Mouse (Mus musculus) stomach, embryonic 16.5 days (tissue): ENCODE measurements at regions not wholly inside any gene's neighbourhood (a gene's known extent, or its start where the extent isn't known, plus 50 kb on each side); places are given as distances from the start of the nearest gene placed in this dataset.
"Not testable (repeated sequence)": the region's sequence is repeated elsewhere in the genome, so short reads cannot be mapped to it uniquely, and the experiment has no call there.

ENCODE experiments used
- ATAC-seq: fragments of 200-750 bp; cut with Nextera tagmentation; 2 replicates; pipeline ENCODE4 v1.8.0; 2017; ENCODE audit warnings: moderate number of reproducible peaks, moderate TSS enrichment; ENCODE audit not compliant: insufficient read depth, low FRiP score
- H3K27ac ChIP-seq: fragments of 300-500 bp; sonication (generic); 2 replicates; pipeline ENCODE4 v1.5.1; 2014; ENCODE audit warnings: low read length
- H3K27me3 ChIP-seq: fragments of 300-500 bp; sonication (generic); 2 replicates; pipeline ENCODE4 v1.6.1; 2014; ENCODE audit warnings: low read length, control low read depth, mixed read lengths; ENCODE audit not compliant: control insufficient read depth, insufficient read depth
- H3K36me3 ChIP-seq: fragments of 300-500 bp; sonication (generic); 2 replicates; pipeline ENCODE4 v1.6.1; 2014; ENCODE audit warnings: low read length; ENCODE audit not compliant: control insufficient read depth, insufficient read depth
- H3K4me1 ChIP-seq: fragments of 300-500 bp; sonication (generic); 2 replicates; pipeline ENCODE4 v1.6.1; 2014; ENCODE audit warnings: low read length, control low read depth, mixed read lengths; ENCODE audit not compliant: control insufficient read depth, insufficient read depth
- H3K4me2 ChIP-seq: fragments of 300-500 bp; sonication (generic); 2 replicates; pipeline ENCODE4 v1.6.1; 2014; ENCODE audit warnings: low read depth, low read length, mixed read lengths
- H3K4me3 ChIP-seq: fragments of 300-500 bp; sonication (generic); replicated peaks from 2 replicates; pipeline ENCODE4 v1.5.1; 2014; ENCODE audit warnings: mild to moderate bottlenecking, low read length
- H3K9ac ChIP-seq: fragments of 300-500 bp; sonication (generic); 2 replicates; pipeline ENCODE4 v1.6.1; 2014; ENCODE audit warnings: low read length
- H3K9me3 ChIP-seq: fragments of 300-500 bp; sonication (generic); replicated peaks from 2 replicates; pipeline ENCODE4 v1.6.1; 2016; ENCODE audit warnings: low read length, control low read depth; ENCODE audit not compliant: control insufficient read depth
- WGBS: fragments of 180-500 bp; shearing (Covaris S2); extraction: QIAGEN DNeasy Blood & Tissue Kit; methylation state at CpG from one replicate; pipeline ENCODE4 v1.1.7; 2014; 5-methylcytosine and 5-hydroxymethylcytosine counted together

DNA sequence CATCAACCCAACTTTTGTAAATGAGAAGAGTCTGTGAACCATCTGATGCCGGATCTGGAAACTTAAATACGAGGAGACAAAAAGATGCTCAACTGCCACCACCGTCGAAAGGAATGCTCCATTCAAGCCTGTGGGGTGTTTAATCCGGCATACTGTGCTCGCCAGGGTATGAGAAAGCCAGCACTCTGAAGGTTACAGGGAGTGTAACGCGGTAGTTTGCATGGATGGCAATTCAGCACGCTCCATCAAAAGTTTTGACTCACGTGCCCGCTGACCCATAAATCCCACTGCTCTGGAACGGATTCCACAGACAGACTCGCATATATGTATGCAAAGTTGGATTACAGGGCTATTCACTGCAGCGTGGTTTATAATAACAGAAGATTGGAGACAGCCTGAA lies 84.0 kb upstream of the Top1 start:
- Histone ChIP-seq H3K9me3 (no peaks in the 10 kb centered on the region), H3K27me3 (no peaks in the 10 kb centered on the region), H3K9ac (no peak overlapping the region), H3K27ac (no peak overlapping the region), H3K4me3 (no peak overlapping the region), H3K36me3 (no peaks in the 10 kb centered on the region), H3K4me1 (no peaks in the 10 kb centered on the region), H3K4me2 (no peak overlapping the region)
- ATAC-seq, result no peak
- WGBS, result 58% methylated on average over 14 of the region's 14 CpGs

DNA sequence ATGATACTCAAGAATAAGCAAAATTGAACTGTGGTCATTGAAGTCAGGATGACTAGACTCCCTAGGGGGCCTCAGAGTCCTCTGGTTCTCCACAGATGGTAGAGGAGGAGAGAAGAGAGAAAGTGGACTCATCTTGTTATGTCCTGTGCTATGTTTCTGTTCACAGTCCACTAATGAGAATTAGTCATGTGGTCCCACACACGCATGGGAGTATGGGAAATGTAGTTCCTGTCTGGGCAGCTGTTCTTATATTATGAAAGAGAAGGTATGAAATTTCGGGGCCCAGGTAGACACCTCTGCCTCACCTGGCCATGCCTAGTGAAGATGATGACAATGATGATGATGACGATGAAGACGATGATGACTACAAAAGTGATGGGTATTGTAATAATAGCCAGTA lies 77.9 kb upstream of the Top1 start:
- no peaks in the 10 kb centered on the region for H3K4me1 ChIP-seq
- H3K27me3 ChIP-seq, result no peaks in the 10 kb centered on the region
- 93% methylated on average over 4 of the region's 4 CpGs for whole genome bisulfite sequencing
- no peaks in the 10 kb centered on the region for H3K36me3 ChIP-seq
- H3K27ac ChIP-seq, result no peak overlapping the region
- no peaks in the 10 kb centered on the region for H3K9me3 ChIP-seq
- no peak overlapping the region for H3K4me3 ChIP-seq
- H3K4me2 ChIP-seq, result no peak overlapping the region
- no peak for ATAC-seq
- no peak overlapping the region for H3K9ac ChIP-seq

DNA sequence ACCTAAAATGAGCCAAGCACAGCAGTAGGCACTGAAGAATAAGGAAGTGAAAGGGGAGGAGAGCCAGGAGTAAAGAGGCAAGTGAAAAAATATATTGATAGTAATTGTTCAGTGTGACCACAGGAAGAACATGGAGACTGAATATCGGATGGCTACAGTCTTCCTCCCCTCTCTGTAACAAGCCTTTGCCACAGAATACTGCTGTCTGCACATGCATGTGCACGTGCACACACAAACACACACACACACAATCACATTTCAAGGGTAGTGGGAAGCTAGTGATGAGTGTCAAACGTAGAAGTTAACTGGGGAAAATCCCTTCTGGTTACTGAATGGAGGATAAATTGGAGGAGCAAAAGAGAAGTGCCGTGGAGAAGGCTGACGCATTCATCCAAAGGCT lies 76.2 kb upstream of the Top1 start:
- 77% methylated on average over 5 of the region's 5 CpGs for WGBS
- ATAC-seq, result no peak
- Histone ChIP-seq H3K9me3 (no peaks in the 10 kb centered on the region), H3K4me1 (no peaks in the 10 kb centered on the region), H3K27ac (no peak overlapping the region), H3K36me3 (no peaks in the 10 kb centered on the region), H3K27me3 (no peaks in the 10 kb centered on the region), H3K4me2 (no peak overlapping the region), H3K4me3 (no peak overlapping the region), H3K9ac (no peak overlapping the region)

DNA sequence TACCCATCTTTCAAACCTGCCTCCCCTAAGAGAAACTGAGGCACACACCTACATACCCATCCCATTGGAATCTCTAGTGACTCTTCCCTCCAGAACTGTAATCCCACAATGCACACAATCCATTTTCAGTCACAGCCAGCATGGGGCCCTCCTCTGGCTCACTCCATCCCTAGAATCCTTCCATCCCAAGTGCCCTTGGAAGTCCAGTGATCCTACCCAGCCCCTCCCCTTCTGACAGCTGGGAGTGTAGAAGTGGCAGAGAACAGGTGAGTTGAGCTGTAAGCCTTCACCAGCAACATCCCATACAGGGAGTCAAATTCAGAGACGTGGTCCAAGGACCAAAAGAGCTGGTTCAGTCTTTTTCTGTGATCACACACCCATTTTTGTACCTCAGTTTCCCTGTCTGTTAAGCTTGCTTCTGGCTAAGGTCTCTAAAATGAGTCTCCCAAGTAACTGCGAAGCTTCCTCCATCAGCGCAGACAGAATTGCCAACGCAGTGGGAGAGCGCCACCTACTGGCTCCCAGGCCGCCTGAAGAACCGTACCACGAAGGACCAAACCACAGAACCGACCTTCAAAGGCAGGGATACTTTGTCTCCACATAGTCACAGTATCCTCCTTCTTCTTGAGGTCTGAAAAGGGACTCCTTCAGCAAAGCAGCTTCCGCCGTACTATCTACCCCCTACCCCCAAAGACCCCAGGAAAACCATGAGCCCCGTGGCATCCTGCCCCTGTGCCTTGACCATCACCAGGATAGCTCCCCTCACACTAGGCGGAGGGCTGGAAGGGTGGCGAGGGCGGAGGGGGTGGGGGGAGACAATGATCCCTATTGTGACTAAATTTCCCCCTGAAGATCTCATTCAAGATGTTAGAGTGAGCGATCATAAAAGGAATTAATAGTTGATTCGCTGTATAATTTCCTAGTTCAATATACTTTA lies 67.0 kb upstream of the Top1 start:
- no peaks in the 10 kb centered on the region for H3K9me3 ChIP-seq
- H3K4me1 ChIP-seq, result no peaks in the 10 kb centered on the region
- H3K4me2 ChIP-seq, result no peak overlapping the region
- no peak overlapping the region for H3K27ac ChIP-seq
- no peaks in the 10 kb centered on the region for H3K36me3 ChIP-seq
- H3K9ac ChIP-seq, result no peak overlapping the region
- H3K27me3 ChIP-seq, result peaks cover 10% of the 10 kb centered on the region
- peak; percentile 40; the same call in 1 of the 2 replicates for ATAC-seq
- no peak overlapping the region for H3K4me3 ChIP-seq
- WGBS, result 10% methylated on average over 17 of the region's 17 CpGs

DNA sequence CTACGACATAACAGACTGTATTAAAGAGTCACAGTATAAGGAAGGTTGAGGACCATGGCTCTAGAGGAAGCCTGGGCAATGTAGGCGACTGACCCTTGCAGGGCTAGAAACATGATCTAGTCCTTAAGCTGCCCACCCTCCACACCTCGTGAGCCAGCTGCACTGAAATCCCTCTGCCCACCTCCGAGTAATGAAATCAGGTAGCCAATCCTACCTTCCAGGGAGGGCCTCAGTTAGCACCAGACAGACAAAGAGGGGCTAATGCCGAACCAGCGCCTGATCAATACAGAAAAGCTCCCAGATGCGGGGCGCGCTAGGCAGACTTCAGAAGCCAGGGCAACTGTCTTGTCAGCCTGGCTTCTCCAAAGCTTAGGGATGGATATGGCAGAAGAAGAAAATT lies 65.4 kb upstream of the Top1 start:
- H3K4me3 ChIP-seq, result no peak overlapping the region
- ATAC-seq, result no peak
- no peaks in the 10 kb centered on the region for H3K4me1 ChIP-seq
- 32% methylated on average over 9 of the region's 9 CpGs for WGBS
- peaks cover 10% of the 10 kb centered on the region for H3K27me3 ChIP-seq
- H3K27ac ChIP-seq, result no peak overlapping the region
- no peaks in the 10 kb centered on the region for H3K9me3 ChIP-seq
- no peaks in the 10 kb centered on the region for H3K36me3 ChIP-seq
- H3K4me2 ChIP-seq, result no peak overlapping the region
- no peak overlapping the region for H3K9ac ChIP-seq

DNA sequence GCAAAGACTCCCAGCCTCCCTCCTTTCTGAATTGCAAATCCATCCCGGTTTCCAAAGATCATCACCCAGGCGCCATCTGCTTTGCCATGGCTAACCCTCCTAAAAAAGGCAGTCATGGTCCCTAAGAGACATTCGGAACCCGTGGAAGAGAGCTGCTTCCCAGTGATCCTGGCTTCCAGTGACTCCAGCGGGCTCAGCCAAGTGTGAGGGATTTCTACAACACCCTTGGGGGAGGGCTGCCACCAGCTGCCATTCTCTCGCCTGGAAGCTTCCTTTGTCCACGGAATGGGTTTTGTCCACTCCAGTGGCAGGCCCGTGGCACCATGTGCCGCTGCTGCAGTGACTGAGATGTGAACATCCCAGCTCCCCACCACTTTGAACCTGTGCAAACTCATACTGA lies 64.7 kb upstream of the Top1 start:
- no peak for ATAC-seq
- 12% methylated on average over 9 of the region's 9 CpGs for WGBS
- Histone ChIP-seq H3K9ac (no peak overlapping the region), H3K4me3 (no peak overlapping the region), H3K27ac (no peak overlapping the region), H3K36me3 (no peaks in the 10 kb centered on the region), H3K27me3 (peaks cover 10% of the 10 kb centered on the region), H3K9me3 (no peaks in the 10 kb centered on the region), H3K4me1 (no peaks in the 10 kb centered on the region), H3K4me2 (no peak overlapping the region)

DNA sequence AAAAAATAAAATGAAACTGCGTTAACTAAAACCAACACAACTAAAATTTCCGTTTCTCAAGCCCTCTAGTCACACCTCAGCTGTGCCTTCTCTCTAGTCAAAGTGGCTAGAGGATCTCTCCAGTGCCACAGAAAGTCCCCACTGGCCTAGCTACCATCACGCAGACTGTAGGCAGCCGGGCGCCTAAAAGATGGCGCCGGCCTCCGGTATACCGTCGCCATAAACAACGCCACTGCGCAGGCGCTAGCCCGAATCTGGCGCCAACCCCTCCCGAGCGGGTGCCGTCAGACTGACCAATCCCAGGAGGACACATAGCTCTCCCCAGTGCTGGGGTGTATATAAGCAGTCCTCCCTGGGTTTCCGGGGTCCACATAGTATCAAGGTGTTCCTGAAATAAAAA lies 62.7 kb upstream of the Top1 start:
- 95% methylated on average over 19 of the region's 19 CpGs for WGBS
- not testable (repeated sequence) for H3K4me1 ChIP-seq, H3K4me2 ChIP-seq, H3K27ac ChIP-seq, ATAC-seq, H3K9me3 ChIP-seq, H3K36me3 ChIP-seq, H3K9ac ChIP-seq, H3K4me3 ChIP-seq
- H3K27me3 ChIP-seq, result peaks cover 10% of the 10 kb centered on the region

DNA sequence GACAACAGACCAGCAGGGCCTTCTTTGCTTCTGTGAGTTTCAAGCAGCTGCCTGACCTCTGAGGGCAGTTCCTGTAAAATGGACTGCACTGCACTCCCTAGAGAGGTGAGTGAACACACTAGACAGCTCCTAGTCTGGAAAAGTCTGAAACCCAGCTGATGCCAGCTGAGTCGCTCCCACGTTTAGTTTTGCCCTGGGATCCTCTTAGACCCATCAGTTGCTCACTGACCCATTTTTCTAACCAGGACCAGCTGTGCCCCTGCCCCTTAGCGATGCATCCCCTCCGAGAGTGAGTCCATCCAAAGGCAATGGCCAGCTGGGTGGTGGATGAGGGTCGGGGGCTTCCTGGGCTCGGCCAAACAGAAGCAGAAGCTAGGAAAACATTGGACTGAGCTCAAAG lies 62.2 kb upstream of the Top1 start:
- Histone ChIP-seq H3K27ac (no peak overlapping the region), H3K9me3 (no peaks in the 10 kb centered on the region), H3K4me3 (no peak overlapping the region), H3K9ac (no peak overlapping the region), H3K4me1 (no peaks in the 10 kb centered on the region), H3K4me2 (no peak overlapping the region), H3K36me3 (no peaks in the 10 kb centered on the region), H3K27me3 (peaks cover 10% of the 10 kb centered on the region)
- no peak for ATAC-seq
- WGBS, result 74% methylated on average over 6 of the region's 6 CpGs

DNA sequence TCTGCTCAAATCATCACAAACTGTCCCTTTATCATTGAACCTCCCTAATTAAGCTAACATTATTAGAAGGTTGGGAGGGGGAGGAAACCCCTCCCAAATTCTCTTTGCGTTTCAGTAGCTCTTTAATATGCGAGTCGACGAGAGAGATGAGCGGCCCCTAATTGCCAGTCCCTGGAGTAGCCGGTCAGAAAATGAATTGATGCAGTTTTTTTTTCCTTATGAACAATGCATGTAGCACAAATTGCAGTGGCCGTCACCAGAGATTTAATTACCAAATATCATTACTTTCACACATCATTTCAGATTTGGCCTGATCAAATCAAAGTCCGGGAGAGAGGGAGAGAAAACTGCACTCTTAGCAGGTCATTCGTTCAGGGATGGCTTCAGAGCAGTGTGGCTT lies 61.1 kb upstream of the Top1 start:
- no peaks in the 10 kb centered on the region for H3K36me3 ChIP-seq
- no peak overlapping the region for H3K4me2 ChIP-seq
- no peaks in the 10 kb centered on the region for H3K9me3 ChIP-seq
- no peak overlapping the region for H3K27ac ChIP-seq
- WGBS, result 62% methylated on average over 9 of the region's 9 CpGs
- ATAC-seq, result no peak
- no peak overlapping the region for H3K4me3 ChIP-seq
- H3K27me3 ChIP-seq, result peaks cover 4% of the 10 kb centered on the region; the same call in 1 of the 2 replicates
- no peak overlapping the region for H3K9ac ChIP-seq
- no peaks in the 10 kb centered on the region for H3K4me1 ChIP-seq
